Mouse (Mus musculus) kidney, adult 8-10 months (tissue): Measurements from ENCODE around the gene Amhr2.

Source experiments
- DNase-seq, 2 experiments: peaks; one replicate each; pipeline ENCODE4 v3.0.0; 2022

Gene Amhr2

GRCm38 (mm10) chr15:102471727-102472126 lies 26.6 kb downstream of the Amhr2 start:
- DNase-seq, result no peak

- DNase-seq, result no peak
Observed at GRCm38 (mm10) chr15:102473246-102473645, 28.1 kb downstream of the Amhr2 start.

GRCm38 (mm10) chr15:102474520-102474919 lies 29.4 kb downstream of the Amhr2 start:
- no peak for DNase-seq

- no peak for DNase-seq
Observed at GRCm38 (mm10) chr15:102483136-102483535, 38.0 kb downstream of the Amhr2 start.

GRCm38 (mm10) chr15:102485853-102486252 lies 40.7 kb downstream of the Amhr2 start:
- no peak for DNase-seq

- no peak for DNase-seq
Observed at GRCm38 (mm10) chr15:102487664-102488063, 42.5 kb downstream of the Amhr2 start.

- DNase-seq, result no peak
Observed at GRCm38 (mm10) chr15:102498322-102498721, 53.2 kb downstream of the Amhr2 start.

GRCm38 (mm10) chr15:102499370-102499769 lies 54.2 kb downstream of the Amhr2 start:
- no peak for DNase-seq

GRCm38 (mm10) chr15:102499851-102500250 lies 54.7 kb downstream of the Amhr2 start:
- no peak for DNase-seq

GRCm38 (mm10) chr15:102500479-102500878 lies 55.3 kb downstream of the Amhr2 start:
- no peak for DNase-seq

- DNase-seq, result no peak
Observed at GRCm38 (mm10) chr15:102501084-102501814, 56.1 kb downstream of the Amhr2 start.

GRCm38 (mm10) chr15:102502254-102502840 lies 57.2 kb downstream of the Amhr2 start:
- no peak for DNase-seq

- DNase-seq, result no peak
Observed at GRCm38 (mm10) chr15:102503447-102503846, 58.3 kb downstream of the Amhr2 start, which contains the start of gene Gm10337. TSS of gene Gm10337 (plus strand) at chr15:102503722.
